Mouse (Mus musculus): ENCODE data around the gene Urod. TPM values are rescaled to one million over a fixed set of nuclear protein-coding genes. Genes with fewer than 3 reads are reported as not detected.

The Urod gene
- total RNA-seq, 2 experiments from 2014 or later: 731 to 989 TPM

DNA sequence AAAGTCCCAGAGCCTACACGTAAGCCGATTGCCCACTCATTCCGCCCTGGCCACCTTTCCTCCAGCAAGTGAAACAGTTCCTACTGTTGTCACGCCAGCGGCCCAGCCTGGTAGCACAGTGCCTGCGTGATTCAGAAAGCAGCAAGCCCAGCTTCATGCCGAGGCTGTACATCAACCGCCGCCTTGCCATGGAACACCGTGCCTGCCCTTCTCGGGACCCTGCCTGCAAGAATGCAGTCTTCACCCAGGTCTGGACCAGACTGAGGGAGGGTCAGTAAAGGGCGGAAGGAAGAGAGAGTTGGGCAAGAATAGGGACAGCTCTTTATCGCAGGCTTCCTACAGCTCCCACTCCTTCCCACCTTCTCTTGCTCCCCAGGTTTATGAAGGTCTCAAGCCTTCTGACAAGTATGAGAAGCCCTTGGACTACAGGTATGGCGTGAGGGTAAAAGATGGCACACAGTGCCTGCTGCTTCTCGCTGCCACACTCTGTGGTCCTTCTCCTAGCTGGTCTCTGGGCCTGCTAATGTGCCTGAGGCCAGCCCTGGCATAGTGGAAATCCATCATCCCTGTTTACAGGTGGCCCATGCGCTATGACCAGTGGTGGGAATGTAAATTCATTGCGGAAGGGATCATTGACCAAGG is 5.4 kb upstream of the Urod start:
- ATAC-seq (replicated peaks; ENCODE audit: low FRiP score, poor library complexity, severe bottlenecking): no peak

DNA sequence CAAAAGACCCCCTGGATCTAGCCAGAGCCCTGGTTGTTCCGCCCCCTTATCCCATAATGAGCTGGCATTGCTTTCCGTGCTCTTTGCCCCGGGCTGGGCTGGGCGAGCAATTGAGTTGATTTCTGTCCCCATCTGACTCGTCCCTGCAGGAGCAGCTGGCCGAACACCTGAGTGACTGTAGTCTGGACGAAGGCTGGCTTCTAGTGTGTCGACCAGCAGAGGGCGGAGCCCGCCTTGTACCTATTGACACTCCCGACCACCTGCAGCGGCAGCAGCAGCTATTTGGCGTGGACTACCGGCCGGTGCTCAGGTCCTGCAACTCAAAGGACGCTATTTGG is 1.6 kb upstream of the Urod start:
- peak; percentile 24 for ATAC-seq (replicated peaks; ENCODE audit: low FRiP score, poor library complexity, severe bottlenecking)

DNA sequence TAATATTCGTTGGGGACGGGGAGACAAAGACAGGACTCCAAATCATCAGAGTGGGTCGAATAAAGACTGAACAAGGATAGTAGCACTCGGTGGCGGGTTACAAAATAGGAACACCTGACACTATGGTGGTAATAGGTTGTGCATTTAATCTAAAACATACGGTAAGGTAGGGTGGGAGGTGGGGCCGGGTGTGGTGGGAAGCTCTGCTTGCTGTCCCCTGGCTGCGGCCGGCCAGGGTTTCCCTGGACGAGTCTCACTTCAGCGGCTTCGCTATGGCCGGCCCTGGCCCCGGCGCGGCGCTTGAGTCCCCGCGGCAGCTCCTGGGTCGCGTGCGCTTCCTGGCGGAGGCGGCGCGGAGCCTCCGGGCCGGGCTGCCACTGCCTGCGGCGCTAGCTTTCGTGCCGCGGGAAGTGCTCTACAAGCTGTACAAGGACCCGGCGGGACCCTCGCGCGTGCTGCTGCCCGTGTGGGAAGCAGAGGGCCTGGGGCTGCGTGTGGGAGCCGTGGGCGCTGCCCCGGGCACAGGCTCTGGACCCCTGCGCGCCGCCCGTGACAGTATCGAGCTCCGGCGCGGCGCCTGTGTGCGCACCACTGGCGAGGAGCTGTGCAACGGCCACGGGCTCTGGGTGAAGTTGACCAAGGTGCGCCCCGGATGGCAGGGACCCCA is 1.1 kb upstream of the Urod start, which contains the start of gene Hectd3:
Gene Hectd3, plus strand, starts transcription at position 187 of the 667 bp plus-strand sequence.
- peak; percentile 62 for ATAC-seq (replicated peaks; ENCODE audit: low FRiP score, poor library complexity, severe bottlenecking)

DNA sequence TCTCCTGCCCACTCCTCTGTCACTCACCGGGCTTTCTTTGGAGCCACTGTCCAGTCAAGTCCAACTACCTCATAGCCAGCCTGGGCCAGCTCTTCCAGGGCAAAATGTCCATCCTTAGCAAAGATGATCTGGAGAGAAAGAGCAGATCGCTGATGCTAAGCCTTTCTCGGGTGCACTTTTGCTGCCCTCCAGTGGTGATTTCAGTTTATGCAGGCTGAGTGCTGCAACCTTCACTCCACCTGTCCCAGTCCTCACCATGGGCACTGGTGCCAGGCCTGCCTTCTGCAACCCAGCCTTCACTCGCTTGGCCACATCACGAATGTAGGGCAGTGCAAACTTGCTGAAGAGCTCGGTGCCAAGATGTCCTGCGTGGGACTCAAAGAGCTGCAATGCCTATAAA is 2.8 kb downstream of the Urod start:
- ATAC-seq (replicated peaks; ENCODE audit: low FRiP score, poor library complexity, severe bottlenecking): peak; percentile 25

DNA sequence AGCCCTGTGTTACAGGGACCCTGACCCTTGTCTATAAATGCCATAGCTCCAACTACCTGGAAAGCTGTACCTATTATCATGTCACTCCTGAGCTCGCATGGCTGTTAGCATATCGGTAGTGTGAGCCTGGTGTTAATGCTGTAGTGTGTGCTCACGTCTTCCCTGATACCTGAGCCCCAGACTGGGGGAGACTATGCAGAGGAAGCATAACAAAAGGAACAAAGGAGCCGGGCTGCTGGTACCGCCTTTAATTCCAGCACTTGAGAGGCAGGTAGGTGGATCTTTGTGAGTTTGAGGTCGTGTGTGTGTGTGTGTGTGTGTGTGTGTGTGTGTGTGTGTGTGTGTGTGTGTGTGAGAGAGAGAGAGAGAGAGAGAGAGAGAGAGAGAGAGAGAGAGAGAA is 4.5 kb downstream of the Urod start:
- no peak for ATAC-seq (replicated peaks; ENCODE audit: low FRiP score, poor library complexity, severe bottlenecking)

DNA sequence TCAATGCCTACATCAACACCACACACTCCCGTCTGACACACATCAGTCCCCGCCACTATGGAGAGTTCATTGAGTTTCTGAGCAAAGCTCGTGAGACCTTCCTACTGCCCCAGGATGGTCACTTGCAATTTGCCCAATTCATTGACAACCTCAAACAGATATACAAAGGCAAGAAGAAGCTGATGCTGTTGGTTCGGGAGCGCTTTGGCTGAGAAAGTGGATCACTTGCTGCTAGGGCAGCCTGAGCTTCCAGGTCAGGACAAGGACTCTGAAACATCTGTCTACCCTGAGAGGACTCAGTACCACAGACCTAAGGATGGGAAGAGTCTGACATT is 7.1 kb downstream of the Urod start:
- ATAC-seq (replicated peaks; ENCODE audit: low FRiP score, poor library complexity, severe bottlenecking): no peak

DNA sequence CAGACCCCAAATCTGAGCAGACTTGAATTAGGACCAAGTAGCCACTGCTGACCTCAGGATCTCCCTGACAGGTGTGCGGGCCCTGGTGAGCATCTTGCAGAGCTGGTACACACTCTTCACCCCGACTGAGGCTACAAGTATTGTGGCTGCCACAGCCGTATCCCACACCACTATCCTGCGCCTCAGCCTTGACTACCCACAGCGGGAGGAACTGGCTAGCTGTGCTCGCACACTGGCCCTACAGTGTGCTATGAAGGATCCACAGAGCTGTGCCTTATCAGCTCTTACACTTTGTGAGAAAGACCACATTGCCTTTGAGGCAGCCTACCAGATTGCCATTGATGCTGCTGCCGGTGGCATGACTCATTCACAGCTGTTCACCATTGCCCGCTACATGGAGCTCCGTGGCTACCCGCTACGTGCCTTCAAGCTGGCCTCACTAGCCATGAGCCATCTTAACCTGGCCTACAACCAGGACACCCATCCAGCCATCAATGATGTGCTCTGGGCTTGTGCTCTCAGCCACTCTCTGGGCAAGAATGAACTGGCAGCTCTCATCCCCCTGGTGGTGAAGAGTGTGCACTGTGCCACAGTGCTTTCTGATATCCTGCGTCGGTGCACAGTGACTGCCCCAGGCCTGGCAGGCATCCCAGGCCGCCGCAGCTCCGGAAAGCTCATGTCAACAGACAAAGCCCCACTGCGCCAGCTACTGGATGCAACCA is 7.7 kb downstream of the Urod start:
- ATAC-seq (replicated peaks; ENCODE audit: low FRiP score, poor library complexity, severe bottlenecking): peak; percentile 85

DNA sequence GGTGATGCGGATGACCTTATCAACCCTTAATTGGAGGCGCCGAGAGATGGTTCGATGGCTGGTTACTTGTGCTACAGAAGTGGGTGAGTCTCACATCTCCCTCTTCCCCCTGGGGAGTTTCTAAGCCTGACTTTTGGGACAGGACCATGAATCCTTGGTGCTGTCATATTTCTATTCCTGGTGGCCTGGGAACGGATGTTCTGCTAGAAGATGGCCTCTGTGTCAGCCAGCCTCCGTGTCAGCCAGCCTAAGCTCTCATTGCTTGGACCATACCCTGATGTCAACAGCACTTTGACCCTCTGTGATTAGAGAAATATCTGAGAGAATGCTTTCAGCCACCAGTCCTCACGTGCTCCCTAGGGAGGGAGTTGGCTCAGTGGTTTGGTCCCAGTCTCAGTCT is 8.5 kb downstream of the Urod start:
- ATAC-seq (replicated peaks; ENCODE audit: low FRiP score, poor library complexity, severe bottlenecking): no peak

DNA sequence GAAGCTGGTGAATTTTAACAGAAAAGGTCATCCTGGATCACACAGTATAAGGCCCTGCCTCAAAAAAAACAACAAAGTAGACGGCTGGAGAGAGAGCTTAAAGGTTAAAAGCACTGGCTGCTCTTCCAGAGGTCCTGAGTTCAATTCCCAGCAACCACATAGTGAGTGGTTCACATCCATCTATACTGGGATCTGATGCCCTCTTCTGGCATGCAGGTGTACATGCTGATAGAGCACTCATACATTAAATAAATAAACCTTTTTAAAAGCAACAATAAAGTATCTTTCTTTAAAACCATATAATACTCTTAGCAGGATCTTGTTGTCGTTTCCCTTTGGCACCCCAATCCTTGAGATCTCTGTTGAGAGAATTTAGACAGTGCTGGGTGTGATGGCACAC is 17.7 kb downstream of the Urod start:
- ATAC-seq (replicated peaks; ENCODE audit: low FRiP score, poor library complexity, severe bottlenecking): no peak

DNA sequence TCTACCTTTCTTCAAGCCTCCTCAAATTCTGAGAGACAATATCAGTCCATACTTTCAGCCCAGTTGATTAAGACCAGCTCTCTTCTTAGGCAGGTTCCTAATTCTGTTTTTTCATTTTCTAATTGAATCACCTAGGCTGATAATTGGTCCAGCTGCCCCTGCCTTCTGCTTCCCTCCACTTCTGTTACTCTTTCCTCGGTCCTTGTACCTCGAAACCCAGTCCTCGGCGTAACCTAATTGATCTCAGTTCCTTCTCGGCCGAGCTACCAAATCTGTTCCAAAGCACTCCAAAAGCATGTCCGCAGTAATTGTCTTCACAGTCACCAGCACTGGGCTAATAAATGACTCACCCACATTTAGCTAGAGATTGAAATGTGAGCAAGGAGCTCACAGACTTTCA is 39.3 kb downstream of the Urod start:
- no peak for ATAC-seq (replicated peaks; ENCODE audit: low FRiP score, poor library complexity, severe bottlenecking)

DNA sequence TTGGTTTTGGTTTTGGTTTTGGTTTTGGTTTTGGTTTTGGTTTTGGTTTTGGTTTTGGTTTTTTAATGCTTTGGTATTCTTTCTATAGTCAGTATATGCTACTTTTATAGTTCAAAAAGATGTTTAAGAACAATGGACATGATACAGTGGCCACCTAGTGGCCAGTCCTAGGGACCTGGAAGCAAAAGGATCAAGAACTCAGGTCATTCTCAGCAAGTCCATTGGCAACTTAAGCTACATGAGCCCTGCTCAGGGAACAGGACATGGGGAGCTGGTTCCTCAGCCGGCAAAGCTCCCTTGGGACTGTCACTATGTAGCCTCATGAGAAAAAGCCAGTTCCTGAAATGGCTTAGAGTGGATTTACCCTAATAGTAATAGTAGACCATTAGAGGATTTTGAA is 42.6 kb downstream of the Urod start:
- no peak for ATAC-seq (replicated peaks; ENCODE audit: low FRiP score, poor library complexity, severe bottlenecking)

DNA sequence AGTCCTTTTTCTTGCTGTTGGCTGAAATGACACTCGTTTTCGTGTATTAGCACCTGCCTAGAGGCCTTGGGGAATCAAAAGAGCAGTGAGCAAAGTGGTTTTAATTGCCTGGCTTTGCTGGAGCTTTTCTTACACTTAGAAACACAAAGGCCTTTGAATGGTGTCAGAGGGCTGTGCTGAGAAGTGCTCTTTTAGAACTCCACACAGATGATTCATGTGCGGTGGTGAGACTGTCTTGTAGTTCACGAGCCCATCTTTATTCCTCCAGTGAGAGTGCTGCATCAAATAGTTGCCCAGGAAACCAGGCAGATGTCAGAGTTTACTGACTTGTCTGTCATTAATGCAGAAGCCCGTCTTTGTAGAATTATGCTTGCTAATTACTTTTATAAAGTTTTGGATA is 50.2 kb downstream of the Urod start:
- ATAC-seq (replicated peaks; ENCODE audit: low FRiP score, poor library complexity, severe bottlenecking): no peak

DNA sequence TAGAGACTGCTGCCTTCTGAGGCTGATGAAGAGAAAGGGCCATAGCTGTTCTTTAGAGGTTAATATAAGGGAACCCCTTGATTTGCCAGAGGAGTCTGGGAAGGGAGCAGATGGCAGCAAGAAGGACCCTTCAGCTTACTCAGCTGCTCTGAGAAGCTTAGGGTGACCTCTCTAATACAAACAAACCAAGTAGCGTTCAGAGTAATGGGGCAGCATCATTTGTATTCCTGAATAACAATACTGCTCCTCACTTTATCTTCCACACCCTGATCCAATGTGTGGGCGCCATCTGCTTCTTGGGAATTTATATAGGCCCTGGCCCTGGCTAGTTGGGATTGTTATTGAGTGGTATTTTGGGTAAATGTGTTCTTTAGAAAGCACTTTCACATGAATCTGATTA is 51.5 kb downstream of the Urod start:
- no peak for ATAC-seq (replicated peaks; ENCODE audit: low FRiP score, poor library complexity, severe bottlenecking)

Other genes with a start within 250 kb of the Urod start
- gene Toe1, start 186.8 kb downstream of the Urod start, total RNA-seq (2015; ENCODE audit: low replicate concordance): 8.6 and 10.4 TPM in 2 replicates
- gene Toe1, start 186.8 kb downstream of the Urod start, total RNA-seq (2017; ENCODE audit: low replicate concordance): 14.3 and 20.5 TPM in 2 replicates
- 0.58 TPM in 1 of 2 replicates, not detected in the other for gene Mutyh, start 186.7 kb downstream of the Urod start, total RNA-seq (2015; ENCODE audit: low replicate concordance)
- 0.43 and 0.98 TPM in 2 replicates for gene Mutyh, start 186.7 kb downstream of the Urod start, total RNA-seq (2017; ENCODE audit: low replicate concordance)
- gene Hpdl, start 172.7 kb downstream of the Urod start, total RNA-seq (2015; ENCODE audit: low replicate concordance): not detected in 2 replicates
- gene Hpdl, start 172.7 kb downstream of the Urod start, total RNA-seq (2017; ENCODE audit: low replicate concordance): not detected in 2 replicates
- gene Zswim5, start 117.0 kb downstream of the Urod start, total RNA-seq (2015; ENCODE audit: low replicate concordance): not detected in 2 replicates
- 0.42 TPM in 1 of 2 replicates, not detected in the other for gene Zswim5, start 117.0 kb downstream of the Urod start, total RNA-seq (2017; ENCODE audit: low replicate concordance)
- 5.8 and 7.9 TPM in 2 replicates for gene Hectd3, start 904 bp upstream of the Urod start, total RNA-seq (2015; ENCODE audit: low replicate concordance)
- gene Hectd3, start 904 bp upstream of the Urod start, total RNA-seq (2017; ENCODE audit: low replicate concordance): 7.8 and 12.3 TPM in 2 replicates
- 11.9 and 20.1 TPM in 2 replicates for gene Eif2b3, start 25.0 kb upstream of the Urod start, total RNA-seq (2015; ENCODE audit: low replicate concordance)
- 7.2 and 10.0 TPM in 2 replicates for gene Eif2b3, start 25.0 kb upstream of the Urod start, total RNA-seq (2017; ENCODE audit: low replicate concordance)
- gene Ptch2, start 101.7 kb upstream of the Urod start, total RNA-seq (2015; ENCODE audit: low replicate concordance): 0.19 and 0.21 TPM in 2 replicates
- gene Ptch2, start 101.7 kb upstream of the Urod start, total RNA-seq (2017; ENCODE audit: low replicate concordance): 0.09 TPM in 1 of 2 replicates, not detected in the other
- gene Btbd19, start 131.3 kb upstream of the Urod start, total RNA-seq (2015; ENCODE audit: low replicate concordance): 1.0 and 3.1 TPM in 2 replicates
- gene Btbd19, start 131.3 kb upstream of the Urod start, total RNA-seq (2017; ENCODE audit: low replicate concordance): 0.68 and 1.3 TPM in 2 replicates
- not detected in 2 replicates for gene Tctex1d4, start 132.4 kb upstream of the Urod start, total RNA-seq (2015; ENCODE audit: low replicate concordance)
- not detected in 2 replicates for gene Tctex1d4, start 132.4 kb upstream of the Urod start, total RNA-seq (2017; ENCODE audit: low replicate concordance)
- gene Plk3, start 139.6 kb upstream of the Urod start, total RNA-seq (2015; ENCODE audit: low replicate concordance): 0.42 TPM in 1 of 2 replicates, not detected in the other
- 1.7 TPM in 1 of 2 replicates, not detected in the other for gene Plk3, start 139.6 kb upstream of the Urod start, total RNA-seq (2017; ENCODE audit: low replicate concordance)
- gene Rps8, start 161.8 kb upstream of the Urod start, total RNA-seq (2015; ENCODE audit: low replicate concordance): 981 and 1,137 TPM in 2 replicates
- gene Rps8, start 161.8 kb upstream of the Urod start, total RNA-seq (2017; ENCODE audit: low replicate concordance): 281 and 366 TPM in 2 replicates
- 11.5 and 16.7 TPM in 2 replicates for gene Kif2c, start 188.2 kb upstream of the Urod start, total RNA-seq (2015; ENCODE audit: low replicate concordance)
- gene Kif2c, start 188.2 kb upstream of the Urod start, total RNA-seq (2017; ENCODE audit: low replicate concordance): 13.2 and 14.5 TPM in 2 replicates